Mouse (Mus musculus): ENCODE data around the gene Ascc1. TPM values are rescaled to one million over a fixed set of nuclear protein-coding genes. Genes with fewer than 3 reads are reported as not detected.

Ascc1 gene
- polyA plus RNA-seq, 1 experiment from 2014 or later, result 43.6 TPM

GRCm38 (mm10) chr10:59965362-59965695 lies 37.3 kb upstream of the Ascc1 start:
- Histone ChIP-seq H3K9ac (replicated peaks; ENCODE audit: low read depth, low read length) (no peak overlapping the region), H3K27me3 (ENCODE audit: control insufficient read depth, insufficient read depth, low read length) (no peaks in the 10 kb centered on the region), H3K36me3 (ENCODE audit: control insufficient read depth, insufficient read depth, low read length) (no peaks in the 10 kb centered on the region), H3K4me2 (ENCODE audit: low read depth, low read length) (no peak overlapping the region), H3K4me1 (ENCODE audit: control insufficient read depth, insufficient read depth, low read length) (peaks cover 16% of the 10 kb centered on the region), H3K27ac (ENCODE audit: low read depth, low read length) (no peak overlapping the region), H3K9me3 (ENCODE audit: control insufficient read depth, low read length) (no peaks in the 10 kb centered on the region), H3K4me3 (ENCODE audit: low read depth, low read length) (no peak overlapping the region)
- 31% methylated on average over 9 of the region's 9 CpGs for WGBS
- ATAC-seq (ENCODE audit: low read depth), result 0 out of 2 replicates have a peak, but pooled peaks have one; percentile 3

DNA sequence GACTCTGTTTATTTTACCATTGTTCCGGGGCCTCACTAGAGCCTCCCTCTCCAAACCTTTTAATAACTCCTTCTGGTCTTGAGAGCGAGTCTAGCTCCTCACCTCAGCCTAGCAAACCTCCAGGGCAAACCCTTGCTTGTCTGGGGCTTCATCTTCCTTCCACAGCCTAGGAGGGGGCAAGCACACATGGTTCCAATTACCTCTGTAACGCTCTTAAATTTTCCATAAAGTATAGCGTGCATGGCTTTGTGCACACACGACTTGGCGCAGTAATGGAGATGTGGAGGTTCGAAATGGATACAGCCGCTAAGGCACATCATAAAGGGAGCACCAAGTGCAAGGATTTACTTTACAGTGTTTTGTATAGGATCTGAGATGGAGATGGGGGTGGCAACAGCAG lies 36.8 kb upstream of the Ascc1 start:
- Histone ChIP-seq H3K9ac (replicated peaks; ENCODE audit: low read depth, low read length) (no peak overlapping the region), H3K4me2 (ENCODE audit: low read depth, low read length) (no peak overlapping the region), H3K27ac (ENCODE audit: low read depth, low read length) (no peak overlapping the region), H3K36me3 (ENCODE audit: control insufficient read depth, insufficient read depth, low read length) (no peaks in the 10 kb centered on the region), H3K4me3 (ENCODE audit: low read depth, low read length) (no peak overlapping the region), H3K27me3 (ENCODE audit: control insufficient read depth, insufficient read depth, low read length) (no peaks in the 10 kb centered on the region), H3K4me1 (ENCODE audit: control insufficient read depth, insufficient read depth, low read length) (peaks cover 21% of the 10 kb centered on the region), H3K9me3 (ENCODE audit: control insufficient read depth, low read length) (no peaks in the 10 kb centered on the region)
- 53% methylated on average over 8 of the region's 8 CpGs for WGBS
- no peak for ATAC-seq (ENCODE audit: low read depth)

DNA sequence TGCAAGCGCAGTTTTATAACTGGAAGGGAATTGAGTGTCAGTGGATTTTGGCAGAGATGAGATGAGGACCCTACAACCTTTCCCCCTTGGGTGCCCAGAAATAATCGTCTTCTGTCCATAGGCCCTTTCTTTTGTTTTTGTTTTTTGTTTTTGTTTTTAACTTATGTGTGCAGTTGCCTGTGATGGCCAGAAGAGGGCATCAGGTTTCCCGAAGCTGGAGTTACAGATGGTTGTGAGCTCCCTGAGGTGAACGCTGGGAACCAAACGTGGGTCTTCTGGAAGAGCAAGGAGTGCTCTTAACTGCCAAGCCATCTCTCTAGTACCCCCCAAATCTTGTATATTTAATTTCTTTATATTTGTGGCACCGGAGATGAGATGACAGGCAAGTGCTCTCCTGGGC lies 35.9 kb upstream of the Ascc1 start:
- WGBS, result 92% methylated on average over 6 of the region's 6 CpGs
- no peak for ATAC-seq (ENCODE audit: low read depth)
- H3K27ac ChIP-seq (ENCODE audit: low read depth, low read length), result no peak overlapping the region

DNA sequence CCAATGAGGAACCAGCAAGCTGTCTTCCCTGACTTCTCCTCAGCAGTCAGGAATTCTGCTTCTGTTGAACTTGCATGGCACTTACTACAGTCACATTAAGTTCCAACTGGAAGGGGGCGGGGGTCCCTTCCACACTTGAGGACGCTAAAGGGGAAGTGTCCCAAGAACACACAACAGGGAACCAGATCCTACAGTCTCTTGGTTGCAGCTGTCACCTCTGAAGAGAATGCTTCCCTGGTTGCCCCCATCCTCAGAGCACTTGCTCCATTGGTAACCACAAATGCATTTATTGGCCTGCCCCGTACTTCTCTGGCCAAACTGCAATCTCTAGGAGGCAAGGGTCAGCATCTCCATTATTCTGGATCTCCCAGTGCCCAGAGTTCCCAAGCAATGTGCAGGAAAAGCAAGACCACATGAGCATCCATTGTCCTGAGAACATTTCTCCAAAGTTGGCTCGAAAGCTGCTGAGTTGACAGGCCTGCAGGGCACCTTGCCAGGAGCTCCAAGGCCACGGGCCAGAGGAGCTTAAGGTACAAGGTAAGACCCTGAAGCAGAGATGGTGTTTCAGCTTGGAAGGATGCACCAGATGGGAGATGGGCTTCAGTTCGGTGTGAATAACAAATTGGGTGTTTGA lies 35.2 kb upstream of the Ascc1 start:
- H3K4me3 ChIP-seq (ENCODE audit: low read depth, low read length), result no peak overlapping the region
- 79% methylated on average over 6 of the region's 6 CpGs for WGBS
- H3K27me3 ChIP-seq (ENCODE audit: control insufficient read depth, insufficient read depth, low read length), result no peaks in the 10 kb centered on the region
- H3K9ac ChIP-seq (replicated peaks; ENCODE audit: low read depth, low read length), result no peak overlapping the region
- ATAC-seq (ENCODE audit: low read depth), result no peak
- H3K4me2 ChIP-seq (ENCODE audit: low read depth, low read length), result no peak overlapping the region
- H3K9me3 ChIP-seq (ENCODE audit: control insufficient read depth, low read length), result no peaks in the 10 kb centered on the region
- no peaks in the 10 kb centered on the region for H3K36me3 ChIP-seq (ENCODE audit: control insufficient read depth, insufficient read depth, low read length)
- peaks cover 25% of the 10 kb centered on the region for H3K4me1 ChIP-seq (ENCODE audit: control insufficient read depth, insufficient read depth, low read length)
- no peak overlapping the region for H3K27ac ChIP-seq (ENCODE audit: low read depth, low read length)

More for the DNA sequence above, 35.9 kb upstream of the Ascc1 start:
- no peaks in the 10 kb centered on the region for H3K36me3 ChIP-seq (ENCODE audit: control insufficient read depth, insufficient read depth, low read length)
- peaks cover 25% of the 10 kb centered on the region for H3K4me1 ChIP-seq (ENCODE audit: control insufficient read depth, insufficient read depth, low read length)
- no peak overlapping the region for H3K4me3 ChIP-seq (ENCODE audit: low read depth, low read length)
- H3K4me2 ChIP-seq (ENCODE audit: low read depth, low read length), result no peak overlapping the region
- no peaks in the 10 kb centered on the region for H3K9me3 ChIP-seq (ENCODE audit: control insufficient read depth, low read length)
- no peak overlapping the region for H3K9ac ChIP-seq (replicated peaks; ENCODE audit: low read depth, low read length)
- H3K27me3 ChIP-seq (ENCODE audit: control insufficient read depth, insufficient read depth, low read length), result no peaks in the 10 kb centered on the region

- ATAC-seq (ENCODE audit: low read depth), result peak; percentile 67
- Histone ChIP-seq H3K9ac (replicated peaks; ENCODE audit: low read depth, low read length) (peak overlapping the region; percentile 97), H3K36me3 (ENCODE audit: control insufficient read depth, insufficient read depth, low read length) (no peaks in the 10 kb centered on the region)
These were observed 32.7 kb upstream of the Ascc1 start for GRCm38 (mm10) chr10:59969821-59970449.

DNA sequence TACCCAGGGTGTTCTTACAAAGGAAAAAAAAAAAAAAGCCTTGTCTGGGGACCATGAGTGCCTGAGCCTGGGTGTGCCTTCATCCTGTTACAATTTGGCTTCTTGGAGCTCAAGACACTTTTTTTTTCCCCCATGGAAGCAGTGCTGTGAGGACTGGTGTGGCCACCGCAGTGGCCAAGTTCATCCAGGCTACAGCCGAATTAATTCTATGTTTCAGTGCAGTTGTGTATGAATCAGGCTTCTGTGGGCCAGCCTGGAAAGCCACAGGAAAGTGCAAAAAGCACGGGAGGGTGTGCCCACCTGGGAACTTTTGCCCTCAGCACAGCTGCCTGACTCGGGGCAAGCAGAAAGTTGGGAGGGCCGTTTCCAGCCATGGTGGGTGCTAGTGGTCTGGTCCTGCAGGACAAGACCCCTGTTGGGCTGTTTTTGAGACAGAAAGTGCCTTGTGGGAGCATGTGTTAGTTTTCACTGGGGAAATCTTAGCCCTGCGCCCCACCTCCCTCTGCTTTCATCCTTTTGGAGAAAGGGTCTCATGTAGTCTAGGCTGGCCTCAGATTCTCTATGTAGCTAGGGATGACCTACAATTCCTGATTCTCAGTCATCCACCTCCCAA lies 32.0 kb upstream of the Ascc1 start:
- WGBS, result 25% methylated on average over 6 of the region's 6 CpGs
- Histone ChIP-seq H3K27me3 (ENCODE audit: control insufficient read depth, insufficient read depth, low read length) (no peaks in the 10 kb centered on the region), H3K4me2 (ENCODE audit: low read depth, low read length) (peak overlapping the region; percentile 86), H3K4me1 (ENCODE audit: control insufficient read depth, insufficient read depth, low read length) (peaks cover 26% of the 10 kb centered on the region), H3K4me3 (ENCODE audit: low read depth, low read length) (peak overlapping the region; percentile 58), H3K27ac (ENCODE audit: low read depth, low read length) (peak overlapping the region; percentile 96), H3K36me3 (ENCODE audit: control insufficient read depth, insufficient read depth, low read length) (no peaks in the 10 kb centered on the region), H3K9ac (replicated peaks; ENCODE audit: low read depth, low read length) (peak overlapping the region; percentile 97), H3K9me3 (ENCODE audit: control insufficient read depth, low read length) (no peaks in the 10 kb centered on the region)
- no peak for ATAC-seq (ENCODE audit: low read depth)

More at GRCm38 (mm10) chr10:59969821-59970449, 32.7 kb upstream of the Ascc1 start:
- Histone ChIP-seq H3K4me3 (ENCODE audit: low read depth, low read length) (peak overlapping the region; percentile 58), H3K9me3 (ENCODE audit: control insufficient read depth, low read length) (no peaks in the 10 kb centered on the region), H3K27me3 (ENCODE audit: control insufficient read depth, insufficient read depth, low read length) (no peaks in the 10 kb centered on the region), H3K4me1 (ENCODE audit: control insufficient read depth, insufficient read depth, low read length) (peaks cover 30% of the 10 kb centered on the region), H3K4me2 (ENCODE audit: low read depth, low read length) (peak overlapping the region; percentile 86), H3K27ac (ENCODE audit: low read depth, low read length) (peak overlapping the region; percentile 96)
- under 1% methylated on average over 25 of the region's 25 CpGs for WGBS

GRCm38 (mm10) chr10:59971813-59972212 lies 30.8 kb upstream of the Ascc1 start:
- ATAC-seq (ENCODE audit: low read depth), result no peak
- Histone ChIP-seq H3K4me1 (ENCODE audit: control insufficient read depth, insufficient read depth, low read length) (peaks cover 26% of the 10 kb centered on the region), H3K9me3 (ENCODE audit: control insufficient read depth, low read length) (no peaks in the 10 kb centered on the region), H3K27me3 (ENCODE audit: control insufficient read depth, insufficient read depth, low read length) (no peaks in the 10 kb centered on the region), H3K36me3 (ENCODE audit: control insufficient read depth, insufficient read depth, low read length) (no peaks in the 10 kb centered on the region), H3K27ac (ENCODE audit: low read depth, low read length) (no peak overlapping the region), H3K4me3 (ENCODE audit: low read depth, low read length) (no peak overlapping the region), H3K4me2 (ENCODE audit: low read depth, low read length) (no peak overlapping the region), H3K9ac (replicated peaks; ENCODE audit: low read depth, low read length) (no peak overlapping the region)
- WGBS, result 93% methylated on average over 8 of the region's 8 CpGs

GRCm38 (mm10) chr10:59972534-59972933 lies 30.1 kb upstream of the Ascc1 start:
- 28% methylated on average over 2 of the region's 2 CpGs for WGBS
- Histone ChIP-seq H3K4me2 (ENCODE audit: low read depth, low read length) (no peak overlapping the region), H3K9me3 (ENCODE audit: control insufficient read depth, low read length) (no peaks in the 10 kb centered on the region), H3K9ac (replicated peaks; ENCODE audit: low read depth, low read length) (no peak overlapping the region), H3K27ac (ENCODE audit: low read depth, low read length) (no peak overlapping the region), H3K27me3 (ENCODE audit: control insufficient read depth, insufficient read depth, low read length) (no peaks in the 10 kb centered on the region), H3K4me1 (ENCODE audit: control insufficient read depth, insufficient read depth, low read length) (peaks cover 26% of the 10 kb centered on the region), H3K36me3 (ENCODE audit: control insufficient read depth, insufficient read depth, low read length) (no peaks in the 10 kb centered on the region), H3K4me3 (ENCODE audit: low read depth, low read length) (no peak overlapping the region)
- no peak for ATAC-seq (ENCODE audit: low read depth)

- Histone ChIP-seq H3K9ac (replicated peaks; ENCODE audit: low read depth, low read length) (no peak overlapping the region), H3K27me3 (ENCODE audit: control insufficient read depth, insufficient read depth, low read length) (no peaks in the 10 kb centered on the region), H3K9me3 (ENCODE audit: control insufficient read depth, low read length) (no peaks in the 10 kb centered on the region), H3K4me2 (ENCODE audit: low read depth, low read length) (no peak overlapping the region), H3K36me3 (ENCODE audit: control insufficient read depth, insufficient read depth, low read length) (no peaks in the 10 kb centered on the region), H3K4me1 (ENCODE audit: control insufficient read depth, insufficient read depth, low read length) (peaks cover 26% of the 10 kb centered on the region), H3K4me3 (ENCODE audit: low read depth, low read length) (no peak overlapping the region), H3K27ac (ENCODE audit: low read depth, low read length) (no peak overlapping the region)
- WGBS, result 80% methylated on average over 6 of the region's 6 CpGs
- ATAC-seq (ENCODE audit: low read depth), result no peak
These were observed 29.6 kb upstream of the Ascc1 start for GRCm38 (mm10) chr10:59972999-59973398.

All from neural tube, embryonic 14.5 days (tissue).